Mouse (Mus musculus) small intestine, adult 2 months (tissue): Measurements from ENCODE around the gene Stoml2.

Source experiments
- CTCF ChIP-seq: fragments of 200-500 bp; IDR thresholded peaks from 2 replicates; pipeline ENCODE4 v1.5.1; 2012; ENCODE audit warnings: low read depth, mild to moderate bottlenecking, control low read depth, inconsistent platforms, low read length, moderate library complexity, mixed read lengths; ENCODE audit not compliant: insufficient replicate concordance, insufficient read length; ENCODE audit errors: extremely low read depth
- POLR2A ChIP-seq: fragments of 200-500 bp; IDR thresholded peaks from 2 replicates; pipeline ENCODE4 v1.6.1; 2012; ENCODE audit warnings: low read depth, mild to moderate bottlenecking, control low read depth, inconsistent platforms, low read length, moderate library complexity

DNA sequence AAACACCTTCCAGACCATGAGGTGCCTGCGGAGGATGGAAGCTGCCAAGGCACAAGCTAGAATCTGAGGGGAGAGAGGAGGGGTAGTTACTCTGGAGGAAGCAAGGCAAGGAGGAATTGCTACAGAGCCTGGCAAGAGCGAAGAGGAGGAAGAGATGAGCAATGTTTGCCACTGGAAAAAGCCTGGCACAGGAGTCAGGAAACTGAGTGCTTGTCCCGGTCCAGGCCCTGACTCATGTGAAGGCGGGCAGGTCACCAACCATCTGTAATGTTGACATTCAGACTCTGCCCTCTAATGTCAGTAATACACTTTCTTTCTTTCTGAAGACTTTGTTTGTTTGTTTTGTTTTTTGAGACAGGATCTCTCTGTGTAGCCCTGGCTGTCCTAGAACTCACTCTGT, 13.4 kb downstream of the Stoml2 start:
- no peak for TF ChIP-seq CTCF
- TF ChIP-seq POLR2A = no peak
